Mouse (Mus musculus) adrenal gland, adult (tissue): ENCODE results near the gene Serpina6.
A peak's percentile ranks its signal among the peaks of the same experiment; 100 is the strongest.
"Not testable (repeated sequence)": the region's sequence is repeated elsewhere in the genome, so short reads cannot be mapped to it uniquely, and the experiment has no call there.

Experiments
- DNase-seq, 2 experiments: peaks; one replicate each; pipeline ENCODE4 v3.0.0; 2022 to 2023; ENCODE audit warnings: low spot score in 1 of 2; ENCODE audit not compliant: inconsistent age in 2 of 2

Gene Serpina6

DNA sequence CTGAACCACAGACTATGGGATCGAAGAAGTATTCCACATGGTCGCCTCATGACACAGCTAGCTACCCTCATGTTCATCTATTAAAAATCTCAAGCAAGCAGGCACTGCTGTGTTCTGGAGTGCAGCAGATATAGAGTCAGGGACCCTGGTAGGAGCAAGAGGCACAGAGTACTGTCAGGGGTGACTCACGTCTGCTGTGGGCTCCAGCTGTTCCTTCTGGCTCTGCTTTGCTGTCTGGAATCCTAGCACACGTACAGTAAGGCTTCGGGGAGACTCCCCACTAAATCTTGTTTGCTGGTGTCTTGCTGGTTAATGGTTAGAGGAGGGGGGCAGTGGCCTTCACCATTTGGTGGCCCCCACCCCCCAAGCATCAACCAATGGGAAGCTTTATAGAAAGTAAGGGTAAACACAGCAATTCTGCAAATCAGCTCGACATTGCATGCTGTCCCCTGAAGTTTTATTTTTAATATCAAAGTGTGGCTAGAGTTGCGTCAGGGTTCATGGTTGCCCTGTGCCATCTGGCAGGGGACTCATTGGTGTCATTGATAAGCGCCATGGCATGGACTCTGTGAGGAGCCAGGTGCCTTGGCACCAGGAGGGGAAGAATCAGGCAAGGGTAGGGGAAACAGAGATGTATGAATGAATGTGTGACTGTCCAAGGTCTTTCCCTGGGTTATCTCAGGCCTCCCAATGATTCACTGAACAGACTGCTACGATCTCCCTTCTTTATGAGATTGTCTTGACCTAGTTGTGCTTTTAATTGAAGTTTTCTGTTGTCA, at the start of gene Serpina6:
Gene Serpina6, minus strand, starts transcription at position 365 of the 779 bp plus-strand sequence.
- peak; percentile 74 to 76 for DNase-seq

DNA sequence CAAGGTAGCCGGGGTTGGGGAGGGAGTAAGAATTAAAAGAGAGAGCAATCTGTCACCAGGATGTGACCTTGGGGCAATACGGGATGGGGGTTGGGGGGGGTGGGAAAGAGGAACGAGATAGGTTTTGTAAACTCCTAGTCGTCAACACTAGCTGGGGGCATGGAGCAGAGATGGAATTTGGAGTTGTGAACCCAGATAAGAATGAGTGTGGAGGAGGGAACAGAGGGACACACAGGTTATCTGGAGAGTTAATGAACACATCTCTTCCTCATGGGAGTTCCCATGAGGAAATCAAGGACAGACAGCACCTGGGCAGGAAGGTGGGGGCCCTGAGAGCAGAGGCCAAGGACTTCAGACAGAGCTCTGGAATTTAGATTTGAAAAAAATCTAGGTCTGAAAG, 49.1 kb upstream of the Serpina6 start:
- no peak for DNase-seq

DNA sequence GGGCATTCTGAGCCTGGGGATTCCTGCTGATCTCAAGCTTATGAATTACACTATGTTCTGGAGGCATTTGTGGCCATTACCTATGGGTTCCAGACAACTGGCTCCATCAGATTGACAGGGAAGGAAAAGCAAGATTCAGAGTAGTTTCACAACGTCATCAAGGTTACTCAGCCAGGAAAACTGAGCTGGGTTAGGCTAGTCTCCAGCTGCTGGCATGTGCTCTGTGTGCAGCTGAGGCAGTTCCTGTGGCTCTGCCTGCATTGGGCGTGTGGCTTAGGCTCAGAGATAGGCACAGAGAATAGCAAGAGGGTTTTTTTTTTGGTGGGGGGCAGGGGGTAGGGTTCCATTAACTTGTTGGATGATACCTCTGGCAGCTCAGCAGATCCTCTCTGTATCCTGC, 48.5 kb upstream of the Serpina6 start:
- DNase-seq, result peak; percentile 31 to 68

- no peak for DNase-seq
Observed at GRCm38 (mm10) chr12:103700144-103700750, 43.2 kb upstream of the Serpina6 start.

DNA sequence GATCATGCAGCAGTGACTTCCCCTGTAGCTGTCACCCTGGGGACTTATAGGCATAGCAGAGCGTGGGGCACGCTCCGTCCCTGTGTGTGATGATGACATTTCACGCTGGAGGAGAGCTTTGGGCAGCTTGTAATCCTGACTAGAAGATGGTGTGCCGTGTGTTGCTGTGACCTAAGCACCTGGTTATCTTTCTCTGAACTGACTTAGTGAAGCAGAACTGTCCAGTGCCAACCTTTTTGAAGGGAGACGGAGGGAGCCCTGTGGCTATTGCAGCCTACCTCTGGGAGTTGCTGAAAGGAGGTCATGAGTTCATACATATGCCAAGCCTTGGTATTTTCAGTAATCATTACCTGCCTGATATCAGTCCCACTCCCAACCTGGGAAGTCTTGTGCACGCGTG, 38.4 kb upstream of the Serpina6 start, which contains the start of gene Serpina1f:
Gene Serpina1f, minus strand, starts transcription at position 101 of the 400 bp plus-strand sequence.
- DNase-seq, result no peak

DNA sequence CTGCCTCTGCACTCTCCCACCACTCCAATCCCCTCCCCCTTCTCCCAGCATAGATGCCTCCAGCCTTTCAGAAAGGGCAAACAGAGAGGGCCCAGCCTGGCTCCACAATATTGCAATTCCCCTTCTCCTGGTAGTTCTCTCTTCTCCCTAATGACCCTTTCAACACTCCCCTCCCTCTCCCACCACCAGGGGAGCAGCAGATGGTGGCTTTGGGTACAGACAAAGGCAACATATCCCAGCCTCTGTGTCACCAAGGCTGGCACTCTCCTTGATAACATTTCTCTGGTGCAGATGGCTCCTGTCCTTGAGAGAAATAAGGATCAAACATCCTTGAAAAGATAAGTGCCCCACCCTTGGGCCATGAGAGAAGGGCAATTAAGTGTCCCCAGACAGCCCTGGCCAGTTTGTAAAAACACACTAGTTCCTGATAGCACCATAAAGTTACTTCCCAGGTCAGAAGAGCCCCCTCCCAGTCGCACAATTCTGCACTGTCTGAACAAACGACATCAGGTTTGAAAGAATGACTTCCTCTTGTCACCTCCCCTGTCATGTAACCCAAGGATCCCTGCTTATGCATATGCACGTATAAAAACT, 31.3 kb upstream of the Serpina6 start:
- peak; percentile 59 to 77 for DNase-seq

GRCm38 (mm10) chr12:103687021-103687420, 30.0 kb upstream of the Serpina6 start:
- peak; percentile 85 for DNase-seq

DNA sequence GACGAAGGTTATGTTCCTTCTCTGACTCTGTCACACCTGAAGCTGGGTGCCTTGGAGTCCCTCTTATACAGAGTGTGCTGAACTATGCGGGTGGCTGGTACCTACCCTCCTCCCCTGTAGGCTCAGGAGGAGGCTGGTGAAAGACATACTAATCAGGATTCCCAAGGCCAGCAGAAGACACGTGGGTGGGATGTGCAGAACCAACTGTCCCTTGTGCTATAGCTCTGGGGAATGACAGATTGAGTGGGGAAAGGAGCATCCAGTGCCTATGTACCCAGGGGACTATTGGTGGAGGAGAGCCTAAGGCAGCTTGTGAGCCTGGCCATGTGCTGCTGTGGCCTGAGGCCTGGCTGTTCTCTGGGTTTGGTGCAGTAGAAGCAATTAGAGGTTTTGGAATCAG, 29.0 kb upstream of the Serpina6 start:
- peak; percentile 37 to 56 for DNase-seq

- DNase-seq, result no peak
Observed at GRCm38 (mm10) chr12:103685386-103685785, 28.4 kb upstream of the Serpina6 start.

DNA sequence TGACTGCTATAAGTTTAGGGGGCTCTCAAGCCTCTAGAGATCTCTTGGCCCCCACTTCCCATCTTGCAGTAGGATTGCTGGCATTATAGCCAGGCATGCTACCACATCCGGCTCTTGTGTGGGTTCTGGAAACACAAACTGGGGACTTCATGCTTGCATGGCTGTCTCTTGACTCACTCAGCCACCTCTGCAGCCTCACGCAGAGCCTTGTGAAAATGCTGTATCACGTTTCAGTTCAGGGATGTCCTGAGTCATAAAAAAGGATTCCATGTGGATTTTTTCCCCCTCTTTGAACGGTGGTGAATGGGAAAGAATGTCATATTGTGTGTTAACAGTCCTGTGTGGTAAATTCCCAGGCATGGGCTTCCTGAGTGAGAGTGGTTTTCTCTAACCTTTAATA, 26.8 kb upstream of the Serpina6 start:
- DNase-seq, result no peak

DNA sequence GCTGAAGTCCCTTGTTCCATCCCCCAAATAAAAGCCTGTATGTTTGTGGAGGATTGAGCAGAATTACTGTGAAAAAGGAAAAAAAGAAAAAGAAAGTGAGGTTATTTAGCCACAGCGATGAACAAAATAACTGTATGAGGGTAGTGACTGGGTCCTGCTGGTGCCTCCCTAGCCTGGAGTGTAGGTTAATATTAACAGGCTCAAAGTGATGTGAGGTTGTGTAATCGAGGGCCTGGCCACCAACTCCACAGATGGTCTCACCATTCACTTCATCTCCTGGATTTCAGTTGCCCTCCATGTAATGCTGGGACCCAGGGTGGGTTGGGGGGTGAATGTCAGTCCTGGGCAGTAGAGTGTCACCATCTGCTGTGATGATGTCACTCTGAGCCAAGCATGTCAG, 24.7 kb upstream of the Serpina6 start:
- DNase-seq, result no peak

GRCm38 (mm10) chr12:103681169-103681568, 24.2 kb upstream of the Serpina6 start:
- DNase-seq, result no peak

DNA sequence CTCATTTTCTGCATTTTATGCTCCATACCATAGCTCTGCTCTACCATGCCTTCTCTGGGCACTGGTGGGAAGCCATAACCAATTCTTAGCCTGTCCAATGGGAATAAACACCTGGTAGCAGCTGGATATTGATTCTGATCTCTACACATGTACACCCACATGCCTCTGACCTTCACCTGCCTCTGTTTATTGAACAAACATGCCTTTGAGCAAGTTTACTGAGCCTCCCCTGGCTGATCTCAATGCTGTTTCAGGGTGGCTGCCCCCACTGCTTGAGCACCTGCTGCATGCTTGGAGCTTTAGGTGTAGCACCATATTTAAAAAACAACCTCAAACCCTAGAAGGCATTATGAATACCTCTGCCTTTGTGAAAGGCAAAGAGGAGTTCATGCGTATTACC, 22.8 kb upstream of the Serpina6 start:
- DNase-seq, result not testable (repeated sequence)

DNA sequence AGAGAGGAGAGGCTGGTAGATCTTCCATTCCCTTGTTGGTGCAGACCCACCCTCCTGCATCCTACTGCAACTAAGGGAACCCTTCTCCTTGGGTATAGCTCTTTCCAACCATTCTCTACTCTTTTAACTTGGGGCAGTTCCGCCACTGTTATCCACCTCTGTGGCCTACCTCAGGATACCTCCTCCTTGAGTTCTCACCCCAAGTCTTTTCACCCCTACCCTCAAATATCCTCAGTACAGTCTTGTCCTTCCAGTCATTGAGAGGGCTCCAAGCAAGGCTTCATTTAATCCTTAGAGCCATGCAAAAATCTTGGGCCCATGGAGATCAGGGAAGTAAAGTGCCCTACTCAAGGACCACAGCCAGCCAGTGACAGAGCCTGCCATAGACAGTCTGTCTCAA, 19.0 kb upstream of the Serpina6 start, which contains the start of gene Serpina16:
Gene Serpina16, minus strand, starts transcription at position 101 of the 400 bp plus-strand sequence.
- DNase-seq, result no peak

- DNase-seq, result no peak
Observed at GRCm38 (mm10) chr12:103673179-103673578, 16.2 kb upstream of the Serpina6 start.

GRCm38 (mm10) chr12:103671483-103671882, 14.5 kb upstream of the Serpina6 start:
- no peak for DNase-seq

GRCm38 (mm10) chr12:103670964-103671363, 14.0 kb upstream of the Serpina6 start:
- no peak for DNase-seq

DNA sequence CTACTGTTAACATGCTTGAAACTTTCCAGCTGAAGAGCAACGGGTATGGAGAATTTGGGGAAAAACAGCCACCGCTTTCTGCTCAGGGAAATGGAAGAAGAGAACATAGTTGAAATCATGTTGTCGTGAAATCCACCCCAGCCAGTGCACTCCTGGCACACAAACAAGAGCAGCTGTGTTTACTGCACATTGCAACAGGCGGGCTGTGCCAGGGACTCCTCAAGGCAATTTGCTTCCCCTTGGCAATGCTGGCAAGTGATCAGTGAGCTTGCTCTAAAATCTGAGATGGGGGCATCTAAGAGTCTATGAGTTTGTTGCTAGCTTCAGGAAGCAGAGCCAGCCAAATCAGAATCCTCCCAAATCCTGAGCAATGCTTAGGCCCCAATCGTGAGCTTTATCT, 13.3 kb upstream of the Serpina6 start:
- no peak for DNase-seq

GRCm38 (mm10) chr12:103665286-103665685, 8.3 kb upstream of the Serpina6 start:
- DNase-seq, result no peak

DNA sequence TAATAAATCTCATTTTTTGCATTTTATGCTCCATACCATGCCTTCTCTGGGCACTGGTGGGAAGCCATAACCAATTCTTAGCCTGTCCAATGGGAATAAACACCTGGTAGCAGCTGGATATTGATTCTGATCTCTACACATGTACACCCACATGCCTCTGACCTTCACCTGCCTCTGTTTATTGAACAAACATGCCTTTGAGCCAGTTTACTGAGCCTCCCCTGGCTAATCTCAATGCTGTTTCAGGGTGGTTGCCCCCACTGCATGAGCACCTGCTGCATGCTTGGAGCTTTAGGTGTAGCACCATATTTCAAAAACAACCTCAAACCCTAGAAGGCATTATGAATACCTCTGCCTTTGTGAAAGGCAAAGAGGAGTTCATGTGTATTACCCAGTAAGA, 5.0 kb upstream of the Serpina6 start:
- not testable (repeated sequence) for DNase-seq

- no peak for DNase-seq
Observed at GRCm38 (mm10) chr12:103660076-103660475, 3.1 kb upstream of the Serpina6 start.

DNA sequence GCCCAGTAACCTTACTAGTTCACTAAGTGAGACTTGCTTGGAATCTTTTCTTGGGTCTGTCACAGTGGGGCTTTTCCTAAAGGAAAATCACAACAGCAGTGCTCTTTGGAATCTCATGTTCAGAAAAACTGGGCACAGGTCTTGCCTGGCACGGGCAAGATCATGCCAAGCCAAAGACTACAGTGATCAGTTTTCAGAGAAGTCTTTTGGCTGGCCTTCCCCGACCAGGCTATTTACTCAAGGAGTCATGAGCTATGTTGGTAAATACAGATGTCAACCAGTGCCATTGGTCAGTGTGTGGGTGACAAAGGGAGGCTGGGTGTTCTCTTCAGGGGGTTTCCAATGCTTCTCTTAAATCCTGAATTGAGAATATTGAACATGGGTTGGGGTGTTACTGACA, 2.2 kb upstream of the Serpina6 start:
- DNase-seq, result peak in 1 of 2 experiments; percentile 40
